Mouse (Mus musculus) thymus, postnatal 14 days (tissue): ENCODE data around the gene Cyfip1.

Experiments used
- DNase-seq: peaks from one replicate; pipeline ENCODE4 v3.0.0; 2021

Gene Cyfip1

DNA sequence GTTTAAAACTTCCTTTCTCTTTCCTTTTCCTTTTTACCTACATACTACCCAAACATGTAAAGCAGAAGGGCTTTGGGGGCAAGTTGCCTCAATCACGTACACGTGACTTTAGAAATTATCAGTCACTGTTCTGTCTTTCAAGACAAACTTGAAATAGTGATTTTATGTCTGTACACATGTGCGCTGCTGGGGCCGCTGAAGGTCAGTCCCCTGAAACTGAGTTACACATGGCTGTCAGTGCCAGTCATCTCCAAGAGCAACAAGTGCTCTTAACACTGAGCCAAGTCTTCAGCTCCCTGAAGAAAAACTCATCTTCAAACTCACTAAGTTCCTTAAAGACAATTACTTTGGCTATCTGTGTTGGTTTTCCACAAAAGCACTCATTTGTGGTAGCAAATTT lies 116.4 kb downstream of the Cyfip1 start:
- no peak for DNase-seq

- no peak for DNase-seq
Observed at GRCm38 (mm10) chr7:55959801-55960200, 118.3 kb downstream of the Cyfip1 start.

DNA sequence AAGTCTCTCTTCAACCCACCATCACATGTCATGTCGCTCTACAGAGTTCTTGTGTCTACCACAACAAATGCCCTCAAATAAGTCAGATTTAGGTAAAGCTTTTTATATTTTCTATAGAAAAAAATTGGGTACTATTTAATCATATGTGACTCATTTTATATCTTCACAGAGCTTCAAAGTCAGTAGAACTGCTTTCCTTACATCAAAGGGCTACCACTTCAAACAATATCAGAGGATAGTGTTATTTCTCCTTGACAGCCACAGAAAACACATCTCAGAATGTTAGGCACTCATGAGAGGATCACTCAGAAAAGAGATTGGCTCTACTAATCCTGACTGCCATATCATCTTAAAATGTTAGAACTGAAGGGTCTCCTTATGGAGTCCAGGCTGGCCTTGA lies 119.0 kb downstream of the Cyfip1 start:
- no peak for DNase-seq

- peak; percentile 94 for DNase-seq
Observed at GRCm38 (mm10) chr7:55962004-55962908, 120.7 kb downstream of the Cyfip1 start, which contains the start of gene Nipa2. Gene Nipa2 (minus strand): TSS chr7:55962476.

DNA sequence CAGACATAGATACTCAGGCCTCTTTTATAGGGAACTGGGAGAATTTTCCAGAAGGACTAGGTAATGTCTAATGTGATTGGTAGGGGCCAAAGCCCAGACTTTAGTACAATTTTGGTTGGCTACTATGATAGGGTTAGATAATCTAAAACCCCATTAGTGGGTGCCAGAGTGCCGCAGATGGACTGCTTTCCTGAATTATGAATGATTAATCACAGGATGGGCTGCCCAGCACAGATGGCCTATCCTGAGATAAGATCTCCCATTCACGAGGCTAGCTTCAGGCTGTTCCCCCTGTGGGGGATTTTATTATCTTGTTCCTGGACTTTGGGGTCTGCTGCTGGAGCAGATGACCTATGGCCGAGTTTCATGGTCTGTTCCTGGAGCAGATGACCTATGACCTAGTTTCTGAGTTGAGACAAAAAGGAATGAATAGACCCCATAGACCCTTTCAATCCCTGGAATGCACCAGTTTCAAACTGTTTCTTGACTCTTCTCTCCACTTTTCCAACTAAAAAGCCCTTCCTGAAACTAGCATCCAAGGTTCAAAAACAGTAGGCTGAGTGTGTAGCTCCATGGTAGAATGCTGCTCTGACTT lies 125.4 kb downstream of the Cyfip1 start:
- no peak for DNase-seq

DNA sequence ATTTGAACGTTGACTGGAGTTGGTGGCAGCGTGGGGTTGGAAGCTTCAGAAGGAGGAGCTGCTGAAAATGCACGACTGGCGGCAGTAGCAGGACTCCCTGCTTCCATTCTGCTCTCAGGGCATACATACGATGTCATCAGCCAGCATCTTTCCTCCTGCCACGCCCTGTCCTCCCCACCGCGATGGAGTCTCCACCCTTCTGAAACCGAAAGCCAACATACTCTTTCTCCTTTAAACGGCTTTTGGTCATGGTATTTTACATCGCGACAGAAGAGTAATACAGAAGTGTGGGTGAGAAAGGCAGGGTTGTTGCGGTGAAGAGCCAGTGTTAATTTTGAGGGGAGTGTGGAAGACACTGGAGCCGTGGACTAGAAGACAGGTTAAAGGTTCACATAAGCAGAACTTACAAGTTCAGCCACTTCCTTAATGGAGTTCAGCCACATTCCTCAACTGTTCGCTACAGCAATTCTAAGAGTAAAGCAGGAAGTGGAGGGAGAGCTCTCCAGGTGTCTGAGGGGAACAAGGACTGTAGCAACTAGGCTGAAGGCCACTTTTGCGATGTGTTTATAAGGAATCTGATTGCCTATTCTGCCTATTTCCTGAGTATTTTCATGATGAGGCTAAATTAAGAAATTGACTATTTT lies 126.8 kb downstream of the Cyfip1 start:
- DNase-seq = peak; percentile 37

DNA sequence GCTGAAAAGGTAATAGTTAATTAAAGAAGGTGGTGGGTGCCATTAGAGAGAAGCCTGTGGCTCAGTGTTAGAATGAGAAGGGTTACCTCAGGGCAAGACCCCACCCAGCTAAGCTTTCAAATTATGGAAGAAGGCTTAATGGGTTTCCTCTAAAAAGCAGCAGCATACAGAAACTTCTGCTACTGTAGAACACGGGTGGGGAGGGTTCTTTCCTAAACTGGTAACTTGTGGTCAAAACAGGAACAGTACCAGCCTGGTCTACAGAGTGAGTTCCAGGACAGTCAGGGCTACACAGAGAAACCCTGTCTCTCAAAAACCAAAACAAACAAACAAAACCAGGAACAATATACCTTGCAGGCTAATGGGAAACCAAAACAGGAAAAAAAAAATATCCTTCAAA lies 127.9 kb downstream of the Cyfip1 start:
- no peak for DNase-seq

GRCm38 (mm10) chr7:55974429-55974828 lies 132.9 kb downstream of the Cyfip1 start:
- DNase-seq = peak; percentile 19

DNA sequence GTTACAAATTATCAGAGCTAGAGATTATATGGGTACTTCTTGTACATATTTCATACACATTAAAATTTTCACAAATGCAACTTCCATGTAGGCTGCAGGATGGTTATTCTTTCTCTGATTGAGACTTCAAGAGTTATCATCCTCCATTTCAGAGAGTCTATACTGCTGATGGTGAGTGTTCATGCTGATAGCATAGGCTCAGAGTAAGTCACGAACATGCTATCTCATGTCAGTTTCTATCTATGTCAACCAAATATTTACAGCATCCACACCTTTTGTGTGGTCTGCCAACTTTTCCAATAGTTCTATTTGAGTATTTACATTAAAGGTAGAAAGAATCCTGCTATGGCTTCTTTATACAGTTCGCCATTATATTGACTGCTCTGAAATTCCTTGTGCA lies 140.0 kb downstream of the Cyfip1 start:
- DNase-seq = no peak
